Comparison of ENCODE assay signal across 27 mouse cellular contexts in genomic region chr17:12505708-12506107, GRCm38 (mm10). TPM values are rescaled to one million over a fixed set of nuclear protein-coding genes. Genes with fewer than 3 reads are reported as not detected.
DNase-seq lines count a peak whose midpoint lies in the region; ATAC-seq lines count a peak whose summit lies in the region.
"Had no signal": no experiment of that assay in that cellular context is flagged by ENCODE, and none has a peak within 500 bp of the region (broad histone marks: within the 10 kb centered on the region; RNA-seq: fewer than 3 reads in every experiment).

No protein-coding gene starts in this region.

- H3K27ac ChIP-seq in heart, embryonic 15.5 days: no peak overlapping the region
- no peak overlapping the region for H3K27ac ChIP-seq in liver, embryonic 12.5 days
- H3K27ac ChIP-seq: embryonic facial prominence, embryonic 10.5 days; embryonic facial prominence, embryonic 15.5 days; hindbrain, embryonic 14.5 days; kidney, postnatal 0 days; limb, embryonic 10.5 days; limb, embryonic 15.5 days had no signal

- H3K27me3 ChIP-seq in heart, embryonic 15.5 days: peaks cover 62% of the 10 kb centered on the region
- peaks cover 49% of the 10 kb centered on the region for H3K27me3 ChIP-seq in megakaryocyte, embryonic 14.5 days (replicated peaks)
- H3K27me3 ChIP-seq in liver, embryonic 12.5 days (replicated peaks): peaks cover 48% of the 10 kb centered on the region

- 64% methylated on average over 6 of the region's 6 CpGs for WGBS in heart, embryonic 15.5 days
- WGBS in liver, embryonic 12.5 days (ENCODE audit: insufficient replicate concordance): 19% methylated on average over 6 of the region's 6 CpGs

- no peak for DNase-seq in heart, adult 9 months (ENCODE audit: low spot score in 2 of 2)
- no peak for DNase-seq in left cerebral cortex, postnatal 4 days
- DNase-seq: adrenal gland, postnatal 36 days; cerebellum, adult 2 months; cerebellum, postnatal 14 days; gastrocnemius, postnatal 36 days; heart, adult 18-20 months; heart, postnatal 4 days; kidney, postnatal 4 days; lung, embryonic 14.5 days; lung, postnatal 14 days; thymus, postnatal 4 days had no signal

- H3K4me2 ChIP-seq in heart, embryonic 15.5 days: peak overlapping the region; percentile 85; the same call in 1 of the 2 replicates
- peak overlapping the region; percentile 76 for H3K4me2 ChIP-seq in liver, embryonic 12.5 days
- H3K4me2 ChIP-seq: embryonic facial prominence, embryonic 15.5 days; hindbrain, embryonic 14.5 days; limb, embryonic 15.5 days; lung, embryonic 14.5 days; midbrain, embryonic 11.5 days had no signal

- no peaks in the 10 kb centered on the region for H3K36me3 ChIP-seq in heart, embryonic 15.5 days
- H3K36me3 ChIP-seq in megakaryocyte, embryonic 14.5 days (replicated peaks; ENCODE audit: low read length): peaks cover 2% of the 10 kb centered on the region
- H3K36me3 ChIP-seq in liver, embryonic 12.5 days: no peaks in the 10 kb centered on the region
- H3K36me3 ChIP-seq: embryonic facial prominence, embryonic 10.5 days; embryonic facial prominence, embryonic 15.5 days; limb, embryonic 10.5 days; limb, embryonic 15.5 days had no signal

- H3K4me3 ChIP-seq in heart, embryonic 15.5 days: no peak overlapping the region
- peak overlapping the region; percentile 90 for H3K4me3 ChIP-seq in megakaryocyte, embryonic 14.5 days (replicated peaks)
- 0 out of 2 replicates have a peak overlapping the region, but pooled peaks have one; percentile 53 for H3K4me3 ChIP-seq in liver, embryonic 12.5 days
- H3K4me3 ChIP-seq: embryonic facial prominence, embryonic 10.5 days; embryonic facial prominence, embryonic 15.5 days; limb, embryonic 10.5 days; limb, embryonic 15.5 days had no signal

- no peak overlapping the region for H3K9ac ChIP-seq in heart, embryonic 15.5 days
- H3K9ac ChIP-seq in liver, embryonic 12.5 days: no peak overlapping the region
- H3K9ac ChIP-seq: embryonic facial prominence, embryonic 15.5 days; hindbrain, embryonic 14.5 days; limb, embryonic 15.5 days; lung, embryonic 14.5 days had no signal

- no peaks in the 10 kb centered on the region for H3K9me3 ChIP-seq in heart, embryonic 15.5 days (replicated peaks)
- H3K9me3 ChIP-seq in megakaryocyte, embryonic 14.5 days: 0 out of 2 replicates have a peak, but pooled peaks cover 7% of the 10 kb centered on the region
- H3K9me3 ChIP-seq in liver, embryonic 12.5 days (replicated peaks): no peaks in the 10 kb centered on the region
- H3K9me3 ChIP-seq: embryonic facial prominence, embryonic 10.5 days; embryonic facial prominence, embryonic 15.5 days; limb, embryonic 10.5 days; limb, embryonic 15.5 days had no signal

- peaks cover 12% of the 10 kb centered on the region for H3K4me1 ChIP-seq in heart, embryonic 15.5 days (replicated peaks)
- H3K4me1 ChIP-seq in megakaryocyte, embryonic 14.5 days: peaks cover 36% of the 10 kb centered on the region
- peaks cover 31% of the 10 kb centered on the region for H3K4me1 ChIP-seq in liver, embryonic 12.5 days

- no peak for ATAC-seq in heart, embryonic 15.5 days (replicated peaks; ENCODE audit: insufficient number of reproducible peaks, insufficient read depth, low FRiP score, low read depth)
- no peak for ATAC-seq in megakaryocyte, adult 5-6 weeks (ENCODE audit: poor library complexity, severe bottlenecking)
- ATAC-seq in liver, embryonic 12.5 days: no peak
- no peak for ATAC-seq in monocyte, adult 5-6 weeks (replicated peaks; ENCODE audit: insufficient number of reproducible peaks, low FRiP score, low TSS enrichment, poor library complexity, severe bottlenecking)
- ATAC-seq: CD4-positive, CD25-positive, alpha-beta regulatory T cell, adult 4 months; forebrain, embryonic 14.5 days; inflammation-experienced regulatory T-cells, adult 6 months had no signal

- intact Hi-C loops in left cerebral cortex, postnatal 4 days (cut with DNase I): no loop called here

RNA-seq across cellular contexts. Expression of gene Slc22a3, which starts 1.8 kb away (rescaled TPM):
- 0.45 and 1.9 TPM in 2 replicates for polyA plus RNA-seq in heart, embryonic 15.5 days (2015; fragmentation: Nextera tagmentation; extraction: Ambion mirVana)
- polyA plus RNA-seq in megakaryocyte, embryonic 14.5 days (2012; ENCODE audit: insufficient read depth, low replicate concordance): 0.66 and 1.0 TPM in 2 replicates
- total RNA-seq in megakaryocyte, adult 5-6 weeks (2015): 0.62 and 1.0 TPM in 2 replicates
- total RNA-seq in megakaryocyte, adult 5-6 weeks (2017): 0.37 and 1.2 TPM in 2 replicates
- polyA plus RNA-seq in liver, embryonic 12.5 days (2016; fragmentation: Nextera tagmentation; extraction: Ambion mirVana): 2.2 and 2.5 TPM in 2 replicates
- total RNA-seq in monocyte, adult 5-6 weeks (2017): not detected in 3 replicates
- total RNA-seq in left cerebral cortex, postnatal 4 days (2021): 1 to 10 TPM; 7.1 to 7.8 TPM
- polyA plus RNA-seq: CD4-positive, CD25-positive, alpha-beta regulatory T cell, adult 4 months; limb, embryonic 10.5 days had no signal
